Mouse (Mus musculus) layer of hippocampus, adult 8-10 months (tissue): Measurements from ENCODE around the gene Ryr1. TPM values are rescaled to one million over a fixed set of nuclear protein-coding genes. Genes with fewer than 3 reads are reported as not detected.
"Not testable (repeated sequence)": the region's sequence is repeated elsewhere in the genome, so short reads cannot be mapped to it uniquely, and the experiment has no call there.

Source experiments
- DNase-seq, 2 experiments: peaks; one replicate each; pipeline ENCODE4 v3.0.0; 2022; ENCODE audit warnings: low spot score in 2 of 2
- total RNA-seq, 4 experiments: library from RNA; stranded (reverse); gene quantifications; 2 replicates each; pipeline ENCODE4 v1.2.4; 2022

Ryr1 gene
- total RNA-seq, 4 experiments from 2014 or later: 12.6 to 18.1 (median 15.2) TPM

DNA sequence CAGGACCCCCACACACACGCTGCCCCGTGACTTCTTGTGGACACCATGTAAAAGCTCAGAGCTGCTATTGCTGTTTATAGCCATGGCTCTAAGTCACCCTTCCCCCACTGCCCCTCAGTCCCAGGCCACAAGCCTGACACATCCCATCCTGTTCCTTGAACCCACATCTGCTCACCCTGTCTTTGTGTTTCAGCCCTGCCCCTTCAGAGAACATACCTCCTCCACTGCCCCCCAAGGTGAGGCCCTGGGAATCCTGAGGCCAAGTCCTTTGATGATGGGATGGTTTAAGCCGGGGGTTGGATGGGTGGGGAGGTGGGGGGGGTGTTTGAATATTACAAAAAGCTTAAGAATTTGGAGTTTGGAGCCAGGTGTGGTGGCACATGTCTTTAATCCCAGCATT lies 132.0 kb downstream of the Ryr1 start:
- DNase-seq: no peak

DNA sequence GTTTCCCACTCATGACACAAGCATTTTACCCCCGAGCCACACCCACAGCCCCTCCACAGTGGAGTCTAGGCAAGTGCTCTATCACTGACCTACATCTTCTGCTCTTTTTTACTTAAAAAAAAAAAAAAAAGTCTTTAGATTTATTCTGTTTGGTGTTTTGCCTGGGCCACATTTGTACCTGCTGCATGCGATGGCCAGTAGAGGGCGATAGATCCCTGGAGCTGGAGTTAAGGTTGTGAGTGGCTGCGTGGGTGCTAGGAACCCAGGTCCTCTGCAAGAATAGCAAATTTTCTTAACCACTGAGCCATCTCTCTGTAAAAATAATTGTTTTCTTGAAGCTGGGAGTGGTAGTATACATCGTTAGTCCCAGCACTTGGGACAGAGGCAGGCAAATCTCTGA lies 133.4 kb downstream of the Ryr1 start:
- DNase-seq: no peak

DNA sequence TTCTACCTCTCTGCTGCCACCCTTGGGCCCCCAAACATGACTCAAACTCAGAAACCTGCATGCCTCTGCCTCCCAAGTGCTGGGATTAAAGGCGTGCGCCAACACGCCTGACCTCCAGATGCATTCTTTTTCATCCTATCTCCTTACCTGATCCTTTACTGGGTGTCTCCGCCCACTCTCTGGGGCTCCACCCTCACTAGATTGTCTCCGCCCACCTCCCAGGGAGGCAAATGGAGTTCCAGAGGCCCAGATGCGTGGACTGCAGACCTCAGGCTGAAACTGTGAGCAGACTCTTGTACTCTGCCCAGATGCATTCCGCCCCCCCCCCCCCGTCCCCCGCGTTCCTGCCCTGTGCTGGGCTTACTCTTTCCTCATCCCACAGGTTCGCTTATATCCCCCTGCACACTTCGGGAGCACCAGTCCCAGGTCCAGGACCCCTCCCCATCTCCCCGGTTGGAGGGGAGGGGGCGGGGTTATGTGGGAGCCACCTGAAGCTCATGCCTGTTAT lies 134.2 kb downstream of the Ryr1 start:
- no peak for DNase-seq

DNA sequence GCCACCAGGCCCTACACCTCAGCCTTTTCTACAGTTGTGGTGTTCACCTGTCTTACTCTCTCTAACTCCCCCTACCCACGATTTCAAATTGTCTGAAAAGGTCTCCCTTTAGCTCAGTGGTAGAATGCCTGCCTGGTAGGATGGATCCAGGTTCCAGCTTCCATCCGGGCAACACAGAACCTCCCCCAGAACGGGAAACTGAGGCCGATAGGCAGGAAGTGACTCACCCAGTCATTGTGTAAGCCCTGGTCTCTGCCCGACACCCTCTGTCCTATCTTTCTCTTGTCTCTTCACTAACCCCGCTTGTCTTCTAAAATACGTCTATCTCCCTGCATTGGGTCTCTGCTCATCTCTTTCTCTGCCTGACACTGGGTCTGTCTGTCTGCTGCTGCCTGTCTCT lies 139.8 kb downstream of the Ryr1 start:
- no peak for DNase-seq

DNA sequence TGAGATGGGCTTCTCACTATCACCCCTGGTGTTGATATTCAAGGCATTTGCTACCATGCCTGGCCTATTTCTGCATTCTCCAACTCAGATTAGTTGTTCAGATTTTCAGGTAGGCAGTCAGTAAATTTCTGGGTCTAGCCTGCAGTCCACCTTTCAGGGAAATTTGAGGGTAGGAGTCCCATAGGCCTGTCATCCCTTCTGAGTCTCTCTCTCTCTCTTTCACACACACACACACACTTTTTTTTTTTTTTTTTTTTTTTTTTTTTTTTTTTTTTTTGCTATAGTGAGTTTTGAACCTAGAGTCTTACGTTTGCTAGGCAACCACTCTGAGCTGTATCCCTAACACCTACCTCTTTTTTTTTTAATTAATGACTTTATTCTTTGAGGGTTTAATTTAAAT lies 140.5 kb downstream of the Ryr1 start:
- DNase-seq: no peak

DNA sequence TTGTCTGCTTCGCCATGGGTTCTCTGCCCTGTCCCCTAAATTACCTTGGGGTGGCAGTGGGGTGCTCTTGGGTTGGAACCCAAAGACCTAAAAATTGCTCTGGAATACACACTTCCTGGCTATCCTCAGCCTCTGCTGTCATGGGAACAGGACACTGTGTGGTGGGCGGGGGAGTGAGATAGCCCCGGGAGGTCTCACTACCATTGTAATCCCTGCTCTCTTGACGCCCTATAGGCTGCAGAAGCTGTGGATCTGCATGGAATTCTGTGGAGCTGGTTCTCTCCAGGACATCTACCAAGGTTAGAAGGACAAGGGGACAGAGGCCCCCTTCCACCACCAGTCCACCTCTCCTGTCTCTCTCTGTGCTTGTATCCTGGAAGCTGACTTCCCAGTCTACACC lies 141.1 kb downstream of the Ryr1 start:
- no peak for DNase-seq

GRCm38 (mm10) chr7:28983141-28983564 lies 141.8 kb downstream of the Ryr1 start:
- no peak for DNase-seq

- no peak for DNase-seq
Measured at GRCm38 (mm10) chr7:28982274-28983013, 142.5 kb downstream of the Ryr1 start.

DNA sequence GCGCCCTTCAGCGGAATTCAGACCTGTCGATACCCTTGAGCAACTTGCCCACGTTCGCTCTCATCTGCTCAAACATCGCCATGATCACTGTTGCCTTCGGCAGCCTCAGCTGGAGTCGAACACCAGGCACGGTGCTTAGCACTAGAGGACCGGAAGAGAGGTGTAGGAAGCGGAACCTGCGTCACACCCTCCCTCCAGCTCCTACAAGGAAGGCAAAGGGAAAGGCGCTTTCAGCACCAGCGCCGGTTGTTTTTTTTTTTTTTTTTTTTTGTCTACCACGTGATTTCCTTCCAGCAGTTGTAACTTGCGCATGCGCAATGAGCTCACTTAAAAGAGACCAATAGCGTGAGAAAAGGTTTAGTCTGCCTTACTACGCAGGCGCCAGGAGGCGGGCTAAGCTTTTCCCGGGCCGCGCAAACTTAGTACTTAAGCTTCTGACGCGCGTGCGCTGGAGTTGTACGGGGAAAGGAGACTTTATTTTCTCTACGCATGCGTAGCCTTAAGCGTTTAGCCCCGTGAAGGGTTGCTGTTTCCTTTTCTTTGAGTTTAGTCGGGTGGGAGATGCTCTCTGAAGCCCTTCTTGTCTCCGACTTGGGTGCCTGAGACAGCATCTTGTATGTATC lies 143.2 kb downstream of the Ryr1 start, which contains the start of the genes Eif3k and Map4k1:
Gene Eif3k, minus strand, starts transcription at position 214 of the 623 bp plus-strand sequence.
Gene Map4k1, plus strand, starts transcription at position 400 of the 623 bp plus-strand sequence.
- DNase-seq: peak; percentile 99

DNA sequence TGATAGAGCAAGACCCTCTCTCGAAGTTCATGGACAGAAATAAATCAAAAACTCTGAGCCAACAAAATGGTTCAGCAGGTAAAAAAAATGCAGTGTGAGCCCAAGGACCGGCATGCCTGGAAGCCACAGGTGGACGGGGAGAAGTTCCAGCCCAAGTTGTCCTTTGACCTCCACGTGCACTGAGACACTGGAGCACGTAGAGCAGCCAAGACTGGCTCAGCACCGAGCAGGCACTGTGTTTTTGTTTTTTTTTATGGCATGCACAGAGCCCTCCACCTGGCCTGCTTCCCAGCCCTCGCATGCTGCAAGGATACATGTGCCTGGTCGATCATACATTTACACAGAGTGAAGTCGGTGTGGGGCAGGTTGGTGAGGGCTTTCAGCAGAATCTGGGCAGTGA lies 147.4 kb downstream of the Ryr1 start:
- no peak for DNase-seq

GRCm38 (mm10) chr7:28973025-28973424 lies 152.0 kb downstream of the Ryr1 start:
- DNase-seq: no peak

DNA sequence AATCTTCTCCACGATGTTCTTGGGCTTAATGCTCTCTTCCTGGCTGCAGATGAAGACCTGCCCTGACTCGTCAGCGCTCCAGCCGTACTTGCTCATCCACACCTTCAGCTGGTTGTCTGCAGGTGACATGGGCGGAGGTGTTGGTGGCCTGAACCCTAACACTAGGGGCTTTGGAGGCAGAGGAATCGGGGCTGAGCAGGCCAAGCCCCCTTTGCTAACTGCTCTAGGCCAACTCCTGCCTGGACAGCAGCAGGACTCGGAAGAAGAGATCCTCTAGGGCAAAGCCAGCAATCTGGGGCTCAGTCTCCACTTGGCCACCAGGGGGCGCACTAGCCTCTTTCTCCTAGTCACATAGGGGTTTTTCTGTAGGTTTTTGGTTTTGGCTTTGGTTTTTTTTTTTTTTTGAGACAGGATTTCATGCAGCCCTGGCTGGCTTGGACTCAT lies 152.4 kb downstream of the Ryr1 start:
- peak; percentile 43 to 72 for DNase-seq

DNA sequence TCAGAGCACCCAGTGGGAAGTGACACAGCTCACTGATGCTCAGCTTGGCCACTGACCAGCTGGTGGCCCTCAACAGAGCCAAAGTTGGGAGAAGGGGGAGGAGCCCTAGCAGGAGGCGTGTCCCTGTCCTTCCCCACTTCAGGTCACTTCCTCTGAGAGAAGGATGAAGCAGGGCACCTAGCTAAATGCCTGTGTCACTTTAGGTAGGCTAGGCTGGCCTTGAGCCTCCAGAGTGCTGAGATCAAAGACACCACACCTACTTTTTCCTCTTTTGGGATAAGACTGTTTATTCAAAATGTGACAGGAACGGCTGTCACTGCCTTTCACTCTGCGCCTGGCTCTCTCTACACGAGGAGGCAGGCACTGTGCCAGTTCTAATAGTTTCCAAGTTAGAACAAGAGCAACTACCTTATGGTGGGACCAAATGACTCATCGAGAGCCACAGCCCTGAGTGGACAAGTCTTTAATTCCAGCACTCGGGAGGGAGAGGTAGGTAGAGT lies 153.2 kb downstream of the Ryr1 start:
- DNase-seq: peak; percentile 50 to 55

DNA sequence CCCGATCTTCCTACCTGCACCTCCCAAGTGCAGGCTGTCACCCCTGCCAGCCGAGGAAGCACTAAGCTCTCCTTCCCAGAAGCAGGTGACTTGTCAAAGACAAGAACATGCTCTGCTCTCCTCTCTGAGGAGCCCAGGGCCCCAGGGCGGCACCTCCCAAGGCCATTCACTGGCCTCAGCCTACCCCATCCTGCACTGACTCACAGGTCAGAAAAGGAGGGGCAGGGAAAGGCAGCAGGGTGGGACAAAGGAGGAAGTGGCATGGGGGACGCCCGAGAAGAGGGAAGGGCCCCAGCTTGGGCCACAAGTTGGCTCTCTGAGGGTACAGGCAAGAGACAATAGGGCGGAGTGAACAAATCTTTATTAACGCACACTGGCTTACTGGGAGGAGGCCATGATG lies 153.9 kb downstream of the Ryr1 start:
- no peak for DNase-seq

GRCm38 (mm10) chr7:28969672-28970394 lies 155.1 kb downstream of the Ryr1 start:
- DNase-seq: no peak

GRCm38 (mm10) chr7:28969271-28969670 lies 155.7 kb downstream of the Ryr1 start:
- DNase-seq: no peak

- not testable (repeated sequence) for DNase-seq
Measured at GRCm38 (mm10) chr7:28968120-28968519, 156.9 kb downstream of the Ryr1 start.

DNA sequence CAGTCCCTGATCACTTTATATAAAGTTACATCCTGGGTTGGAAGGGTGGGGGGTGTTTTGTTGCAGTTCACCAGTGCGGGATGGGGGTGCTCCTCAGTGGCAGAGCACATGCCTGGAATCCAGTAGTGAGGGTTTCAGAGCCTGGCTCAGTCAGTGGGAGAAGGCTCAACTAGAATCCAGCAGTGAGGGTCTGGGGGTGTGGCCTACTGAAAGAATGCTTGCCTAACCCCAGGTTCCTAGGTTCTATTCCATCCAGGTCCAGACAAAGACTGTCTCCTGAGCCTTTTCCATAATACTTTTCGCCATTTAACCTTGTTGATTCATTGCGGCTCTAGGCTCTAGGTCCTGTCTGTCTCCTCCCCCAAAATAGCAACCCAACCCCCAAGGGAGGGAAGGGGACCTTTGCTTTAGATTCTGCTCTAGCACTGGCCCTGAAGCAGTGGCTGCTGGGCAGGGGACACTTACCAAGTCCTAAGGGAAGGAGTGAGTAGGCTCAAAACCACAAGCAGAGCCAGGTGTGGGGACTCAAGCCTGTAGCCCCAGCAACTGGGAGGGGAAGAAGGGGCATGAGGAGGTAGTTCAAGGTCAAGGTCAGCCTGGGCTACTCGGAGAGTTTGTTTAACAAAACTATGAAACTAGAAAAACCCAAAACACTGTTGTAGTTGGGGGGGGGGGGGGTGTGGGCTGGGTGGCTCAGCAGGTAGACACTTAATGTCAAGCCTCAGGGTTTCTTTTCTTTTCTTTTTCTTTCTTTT lies 158.1 kb downstream of the Ryr1 start:
- no peak for DNase-seq

DNA sequence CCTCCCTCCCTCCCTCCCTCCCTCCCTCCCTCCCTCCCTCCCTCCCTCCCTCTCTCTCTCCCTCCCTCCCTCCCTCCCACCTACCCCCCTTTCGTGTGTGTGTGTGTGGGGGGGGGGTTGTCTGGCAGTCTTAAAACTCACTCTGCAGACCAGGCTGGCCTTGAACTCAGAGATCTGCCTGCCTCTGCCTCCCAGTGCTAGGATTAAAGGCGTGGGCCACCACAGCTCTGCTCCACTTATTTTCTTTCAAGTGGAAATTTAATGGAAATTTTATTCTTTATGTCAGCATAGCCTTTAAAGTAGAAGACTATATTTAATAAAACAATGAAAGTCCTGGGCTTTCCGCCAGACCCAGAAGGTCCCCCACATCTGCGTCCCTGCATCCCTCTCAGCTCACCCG lies 158.8 kb downstream of the Ryr1 start:
- no peak for DNase-seq

DNA sequence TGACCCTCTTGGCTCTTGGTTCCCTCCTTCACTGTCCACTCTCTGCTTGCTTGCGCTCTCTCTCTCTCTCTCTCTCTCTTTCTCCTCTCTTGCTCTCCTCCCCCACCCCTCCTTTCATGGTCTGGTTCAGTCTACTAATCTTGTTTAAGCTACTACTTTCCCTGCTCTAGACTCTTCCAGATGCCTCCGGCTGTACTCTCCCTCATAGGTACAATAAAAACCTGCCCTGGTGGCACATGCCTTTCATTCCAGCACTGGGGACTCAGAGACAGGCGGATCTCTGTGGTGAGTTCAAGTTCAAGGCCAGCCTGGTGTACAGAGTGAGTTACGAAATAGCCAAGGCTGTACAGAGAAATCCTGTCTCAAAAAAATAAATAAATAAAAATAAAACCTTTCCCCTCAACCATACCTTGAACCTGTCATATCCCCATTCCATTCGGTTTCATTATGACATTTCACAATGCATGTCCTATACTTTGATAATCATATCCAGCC lies 159.6 kb downstream of the Ryr1 start:
- no peak for DNase-seq

GRCm38 (mm10) chr7:28963399-28963923 lies 161.5 kb downstream of the Ryr1 start:
- DNase-seq: no peak
